9 mouse cellular contexts compared by ENCODE assay signal in the genomic region with DNA sequence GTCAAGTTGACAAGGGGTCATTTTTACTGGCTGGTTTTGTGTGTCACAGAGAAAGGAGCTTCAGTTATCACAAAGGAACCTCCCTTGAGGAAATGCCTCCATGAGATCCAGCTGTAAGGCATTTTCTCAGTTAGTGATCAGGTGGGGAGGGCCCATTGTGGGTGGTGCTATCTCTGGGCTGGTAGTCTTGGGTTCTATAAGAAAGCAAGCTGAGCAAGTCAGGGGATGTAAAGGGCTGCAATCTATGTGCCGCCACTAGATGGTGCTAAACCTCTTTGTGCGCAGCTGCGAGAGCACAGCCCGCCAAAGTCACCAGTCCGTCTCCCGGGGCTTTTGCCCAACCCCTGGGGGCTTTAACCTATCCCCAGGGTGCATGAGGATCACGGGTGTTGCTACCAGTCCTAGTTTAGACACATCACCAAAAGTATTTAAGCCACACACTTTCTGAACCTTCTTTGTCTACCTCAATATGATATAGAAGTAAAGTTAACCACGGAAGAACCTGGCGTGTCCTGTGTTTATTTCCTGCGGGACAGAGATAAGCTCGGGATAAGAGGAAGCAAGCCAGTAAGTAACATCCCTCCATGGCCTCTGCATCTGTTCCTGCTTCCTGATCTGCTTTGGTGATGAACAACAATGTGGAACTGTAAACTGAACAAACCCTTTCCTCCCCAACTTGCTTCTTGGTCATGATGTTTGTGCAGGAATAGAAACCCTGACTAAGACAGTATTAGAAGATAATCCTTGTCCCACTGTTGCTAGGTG. TPM values are rescaled to one million over a fixed set of nuclear protein-coding genes. Genes with fewer than 3 reads are reported as not detected.
DNase-seq lines count a peak whose midpoint lies in the region; ATAC-seq and TF ChIP-seq lines count a peak whose summit lies in the region.
"Not testable (repeated sequence)": the region's sequence is repeated elsewhere in the genome, so short reads cannot be mapped to it uniquely, and the experiment has no call there.
"Had no signal": no experiment of that assay in that cellular context is flagged by ENCODE, and none has a peak within 500 bp of the region (broad histone marks: within the 10 kb centered on the region; RNA-seq: fewer than 3 reads in every experiment).

No protein-coding gene starts in this region.

- peak; percentile 42; the same call in 1 of the 2 replicates for TF ChIP-seq CTCF in cerebellum, adult 2 months (IDR thresholded peaks at IDR 0.05; ENCODE audit: borderline replicate concordance, insufficient read depth, low read depth, low read length)

- not testable (repeated sequence) for H3K27me3 ChIP-seq in cerebellum, adult 2 months (ENCODE audit: control insufficient read depth, insufficient read depth, low read length); liver, embryonic 13.5 days; stomach, embryonic 16.5 days (ENCODE audit: control insufficient read depth, insufficient read depth, low read length)

- not testable (repeated sequence) for H3K36me3 ChIP-seq in liver, embryonic 13.5 days; stomach, embryonic 16.5 days (ENCODE audit: control insufficient read depth, insufficient read depth, low read length)

- H3K9ac ChIP-seq in liver, embryonic 13.5 days = peak overlapping the region; percentile 41; the same call in 1 of the 2 replicates
- not testable (repeated sequence) for H3K9ac ChIP-seq in stomach, embryonic 16.5 days (ENCODE audit: low read length)

- peak overlapping the region; percentile 51 for H3K4me2 ChIP-seq in liver, embryonic 13.5 days
- H3K4me2 ChIP-seq in stomach, embryonic 16.5 days (ENCODE audit: low read depth, low read length) = peak overlapping the region; percentile 47; the same call in 1 of the 2 replicates

- H3K27ac ChIP-seq in cerebellum, adult 2 months (ENCODE audit: insufficient read depth, low read length); liver, embryonic 13.5 days; stomach, embryonic 16.5 days (ENCODE audit: low read length): not testable (repeated sequence)

- H3K4me1 ChIP-seq in cerebellum, adult 2 months (ENCODE audit: control insufficient read depth, insufficient read depth, low read length); liver, embryonic 13.5 days (replicated peaks); stomach, embryonic 16.5 days (ENCODE audit: control insufficient read depth, insufficient read depth, low read length): not testable (repeated sequence)

- 9% methylated on average over 11 of the region's 11 CpGs for WGBS in cerebellum, adult 2 months
- 2% methylated on average over 11 of the region's 11 CpGs for WGBS in liver, embryonic 13.5 days (ENCODE audit: insufficient replicate concordance)
- 4% methylated on average over 11 of the region's 11 CpGs for WGBS in stomach, embryonic 16.5 days

- H3K9me3 ChIP-seq in liver, embryonic 13.5 days (replicated peaks); stomach, embryonic 16.5 days (replicated peaks; ENCODE audit: control insufficient read depth, low read length): not testable (repeated sequence)

- H3K4me3 ChIP-seq in cerebellum, adult 2 months (replicated peaks; ENCODE audit: insufficient read depth, low read depth, low read length) = not testable (repeated sequence)
- peak overlapping the region; percentile 25; the same call in 1 of the 2 replicates for H3K4me3 ChIP-seq in liver, embryonic 13.5 days (replicated peaks)
- H3K4me3 ChIP-seq in stomach, embryonic 16.5 days (replicated peaks; ENCODE audit: low read length) = peak overlapping the region; percentile 26

- not testable (repeated sequence) for TF ChIP-seq POLR2A in cerebellum, adult 2 months (IDR thresholded peaks at IDR 0.05; ENCODE audit: borderline replicate concordance, insufficient read depth, low read length)

- ATAC-seq in liver, embryonic 13.5 days (ENCODE audit: low read depth) = not testable (repeated sequence)
- 0 out of 2 replicates have a peak, but pooled peaks have one; percentile 29 for ATAC-seq in stomach, embryonic 16.5 days (ENCODE audit: insufficient read depth, low FRiP score)

- peak; percentile 40 to 64 for DNase-seq in CD8-positive naive resting alpha-beta T cell, adult 2 months (ENCODE audit: low read depth in 2 of 2, low spot score in 2 of 2)
- DNase-seq in cerebellum, adult 2 months = peak; percentile 60 to 79
- DNase-seq in frontal cortex, postnatal 10 days (ENCODE audit: low spot score in 2 of 2) = peak; percentile 36 to 70
- DNase-seq in heart, postnatal 4 days = peak; percentile 81
- peak; percentile 77 for DNase-seq in layer of hippocampus, adult 11-12 months (ENCODE audit: low spot score)
- peak; percentile 62 for DNase-seq in liver, embryonic 13.5 days
- DNase-seq in natural killer cell, adult 2 months (ENCODE audit: low spot score in 2 of 2) = peak; percentile 54 to 71

RNA-seq across cellular contexts. Expression of a gene that starts 6.1 kb away (rescaled TPM):
- polyA plus RNA-seq in cerebellum, adult 2 months (2012; rRNA removed) = 0.21 and 0.36 TPM in 2 replicates
- total RNA-seq in heart, postnatal 4 days (2021) = under 1 TPM; 0.38 to 0.59 TPM
- polyA plus RNA-seq in liver, embryonic 13.5 days (2015; fragmentation: Nextera tagmentation; extraction: Ambion mirVana) = 0.37 and 0.42 TPM in 2 replicates
- polyA plus RNA-seq in stomach, embryonic 16.5 days (2015; fragmentation: Nextera tagmentation; extraction: Ambion mirVana) = 8.7 and 8.9 TPM in 2 replicates

RNA-seq across cellular contexts. Expression of a gene that starts 22.6 kb away (rescaled TPM):
- 44.5 and 45.5 TPM in 2 replicates for polyA plus RNA-seq in cerebellum, adult 2 months (2012; rRNA removed)
- 10 to 100 TPM; 10.2 to 14.0 TPM for total RNA-seq in heart, postnatal 4 days (2021)
- polyA plus RNA-seq in liver, embryonic 13.5 days (2015; fragmentation: Nextera tagmentation; extraction: Ambion mirVana) = 10.1 and 10.9 TPM in 2 replicates
- polyA plus RNA-seq in stomach, embryonic 16.5 days (2015; fragmentation: Nextera tagmentation; extraction: Ambion mirVana) = 35.7 and 36.0 TPM in 2 replicates

RNA-seq across cellular contexts. Expression of a gene that starts 46.2 kb away (rescaled TPM):
- polyA plus RNA-seq in cerebellum, adult 2 months (2012; rRNA removed) = 43.6 and 44.7 TPM in 2 replicates
- 10 to 100 TPM; 73.8 to 74.1 TPM for total RNA-seq in heart, postnatal 4 days (2021)
- 12.3 and 13.1 TPM in 2 replicates for polyA plus RNA-seq in liver, embryonic 13.5 days (2015; fragmentation: Nextera tagmentation; extraction: Ambion mirVana)
- polyA plus RNA-seq in stomach, embryonic 16.5 days (2015; fragmentation: Nextera tagmentation; extraction: Ambion mirVana) = 15.0 and 16.1 TPM in 2 replicates

RNA-seq across cellular contexts. Expression of a gene that starts 49.4 kb away (rescaled TPM):
- polyA plus RNA-seq in cerebellum, adult 2 months (2012; rRNA removed) = not detected in 2 replicates
- not detected for total RNA-seq in heart, postnatal 4 days (2021)
- polyA plus RNA-seq in liver, embryonic 13.5 days (2015; fragmentation: Nextera tagmentation; extraction: Ambion mirVana) = not detected in 2 replicates
- polyA plus RNA-seq in stomach, embryonic 16.5 days (2015; fragmentation: Nextera tagmentation; extraction: Ambion mirVana) = 11.4 and 15.0 TPM in 2 replicates
- polyA plus RNA-seq: CD4-positive, CD25-positive, alpha-beta regulatory T cell, adult 4 months had no signal

RNA-seq across cellular contexts. Expression of a gene that starts 50.0 kb away (rescaled TPM):
- 49.6 and 49.7 TPM in 2 replicates for polyA plus RNA-seq in cerebellum, adult 2 months (2012; rRNA removed)
- 10 to 100 TPM in 1 of 2 experiments, 1 to 10 TPM in 1; 9.3 to 10.6 TPM for total RNA-seq in heart, postnatal 4 days (2021)
- polyA plus RNA-seq in liver, embryonic 13.5 days (2015; fragmentation: Nextera tagmentation; extraction: Ambion mirVana) = 6.7 and 7.5 TPM in 2 replicates
- 11.4 and 11.9 TPM in 2 replicates for polyA plus RNA-seq in stomach, embryonic 16.5 days (2015; fragmentation: Nextera tagmentation; extraction: Ambion mirVana)
